Mouse (Mus musculus) erythroblast, embryonic 14.5 days (primary cell): ENCODE data around the gene Ankrd36.

Experiments
- GATA1 ChIP-seq: IDR thresholded peaks from 2 replicates; pipeline ENCODE4 v1.6.1; 2012; ENCODE audit warnings: low read length, inconsistent platforms, mixed read lengths
- TAL1 ChIP-seq: IDR thresholded peaks from 3 replicates; pipeline ENCODE4 v1.6.1; 2012; ENCODE audit warnings: low read length, inconsistent platforms, mixed read lengths

- no peak for TF ChIP-seq GATA1
- TF ChIP-seq TAL1 = no peak
Observed at GRCm38 (mm10) chr11:5706874-5707529, 137.5 kb downstream of the Ankrd36 start.
